ENCODE assay signal across 19 mouse cellular contexts in genomic region chr1:127168205-127168604, GRCm38 (mm10). TPM values are rescaled to one million over a fixed set of nuclear protein-coding genes. Genes with fewer than 3 reads are reported as not detected.
DNase-seq lines count a peak whose midpoint lies in the region; ATAC-seq and TF ChIP-seq lines count a peak whose summit lies in the region.
"Had no signal": no experiment of that assay in that cellular context is flagged by ENCODE, and none has a peak within 500 bp of the region (broad histone marks: within the 10 kb centered on the region; RNA-seq: fewer than 3 reads in every experiment).

No protein-coding gene starts in this region.

- no peak overlapping the region for H3K4me2 ChIP-seq in forebrain, embryonic 12.5 days
- H3K4me2 ChIP-seq in forebrain, embryonic 11.5 days (ENCODE audit: low read depth, low read length, severe bottlenecking) = no peak overlapping the region
- H3K4me2 ChIP-seq: heart, embryonic 11.5 days; liver, embryonic 13.5 days; midbrain, embryonic 12.5 days; neural tube, embryonic 12.5 days had no signal

- H3K4me1 ChIP-seq in forebrain, embryonic 12.5 days = peaks cover 9% of the 10 kb centered on the region; the same call in 1 of the 2 replicates
- no peaks in the 10 kb centered on the region for H3K4me1 ChIP-seq in forebrain, embryonic 11.5 days (replicated peaks; ENCODE audit: control insufficient read depth, insufficient read depth, low read length)
- H3K4me1 ChIP-seq: limb, embryonic 10.5 days; liver, embryonic 13.5 days; neural tube, embryonic 12.5 days had no signal

- no peaks in the 10 kb centered on the region for H3K9me3 ChIP-seq in forebrain, embryonic 12.5 days
- H3K9me3 ChIP-seq in forebrain, embryonic 11.5 days (ENCODE audit: control insufficient read depth, low read length) = no peaks in the 10 kb centered on the region
- H3K9me3 ChIP-seq: limb, embryonic 10.5 days; liver, embryonic 13.5 days; midbrain, embryonic 12.5 days; neural tube, embryonic 12.5 days had no signal

- WGBS in forebrain, embryonic 12.5 days = 56% methylated on average over 8 of the region's 8 CpGs
- WGBS in forebrain, embryonic 11.5 days = 62% methylated on average over 8 of the region's 8 CpGs

- H3K4me3 ChIP-seq in forebrain, embryonic 12.5 days (replicated peaks) = no peak overlapping the region
- no peak overlapping the region for H3K4me3 ChIP-seq in forebrain, embryonic 11.5 days (ENCODE audit: low read depth, low read length)
- H3K4me3 ChIP-seq in left cerebral cortex, adult 2 months = no peak overlapping the region
- H3K4me3 ChIP-seq: limb, embryonic 10.5 days; liver, embryonic 13.5 days; midbrain, embryonic 12.5 days; neural tube, embryonic 12.5 days had no signal

- peak overlapping the region; percentile 25; the same call in 1 of the 2 replicates for H3K27ac ChIP-seq in forebrain, embryonic 12.5 days
- no peak overlapping the region for H3K27ac ChIP-seq in forebrain, embryonic 11.5 days (ENCODE audit: low read depth, low read length)
- H3K27ac ChIP-seq in left cerebral cortex, adult 2 months = no peak overlapping the region
- H3K27ac ChIP-seq: limb, embryonic 10.5 days; liver, embryonic 13.5 days; midbrain, embryonic 12.5 days; neural tube, embryonic 12.5 days had no signal

- no peak for DNase-seq in forebrain, embryonic 11.5 days (ENCODE audit: low spot score)
- peak; percentile 27 to 33 for DNase-seq in left cerebral cortex, postnatal 36 days (ENCODE audit: low spot score in 2 of 2)
- no peak for DNase-seq in left cerebral cortex, adult 2 months (ENCODE audit: extremely low spot score in 1 of 2, low spot score in 2 of 2)
- DNase-seq in brain, embryonic 14.5 days (ENCODE audit: low read depth) = peak; percentile 81
- DNase-seq in retina, embryonic 14.5 days (ENCODE audit: low spot score) = peak; percentile 31
- DNase-seq in spleen, postnatal 4 days (ENCODE audit: low spot score in 2 of 2) = no peak
- no peak for DNase-seq in lung, postnatal 36 days
- DNase-seq: cerebellum, adult 18-20 months; gastrocnemius, postnatal 14 days; heart, postnatal 4 days; kidney, adult 2 months; liver, embryonic 13.5 days; thymus, adult 2 months had no signal

- H3K36me3 ChIP-seq in forebrain, embryonic 12.5 days (replicated peaks) = no peaks in the 10 kb centered on the region
- no peaks in the 10 kb centered on the region for H3K36me3 ChIP-seq in forebrain, embryonic 11.5 days (ENCODE audit: control insufficient read depth, insufficient read depth, low read length)
- H3K36me3 ChIP-seq: limb, embryonic 10.5 days; liver, embryonic 13.5 days; midbrain, embryonic 12.5 days; neural tube, embryonic 12.5 days had no signal

- H3K27me3 ChIP-seq in forebrain, embryonic 12.5 days = no peaks in the 10 kb centered on the region
- no peaks in the 10 kb centered on the region for H3K27me3 ChIP-seq in forebrain, embryonic 11.5 days (ENCODE audit: control insufficient read depth, insufficient read depth, low read length)
- H3K27me3 ChIP-seq: liver, embryonic 13.5 days; midbrain, embryonic 12.5 days; neural tube, embryonic 12.5 days had no signal

- peak; percentile 64; the same call in 1 of the 2 replicates for ATAC-seq in forebrain, embryonic 12.5 days (ENCODE audit: low FRiP score)
- no peak for ATAC-seq in forebrain, embryonic 11.5 days (replicated peaks; ENCODE audit: low FRiP score)
- ATAC-seq: lung, postnatal 0 days had no signal

- intact Hi-C loops in left cerebral cortex, postnatal 36 days (cut with DNase I) = no loop called here
- intact Hi-C loops in left cerebral cortex, adult 2 months (cut with DNase I) = loop anchor here (10.0 kb wide), 1 partner anchor 133 kb away; no protein-coding TSS in a partner anchor

- no peak for TF ChIP-seq POLR2A in brain, embryonic 14.5 days (IDR thresholded peaks at IDR 0.05; ENCODE audit: borderline replicate concordance, extremely low read depth, insufficient read depth, insufficient read length, poor library complexity, severe bottlenecking)

- no peak for TF ChIP-seq CTCF in left cerebral cortex, adult 2 months (IDR thresholded peaks at IDR 0.05)
- no peak for TF ChIP-seq CTCF in brain, embryonic 14.5 days (IDR thresholded peaks at IDR 0.05; ENCODE audit: borderline replicate concordance, extremely low read depth, insufficient read depth, insufficient read length)

- H3K9ac ChIP-seq in forebrain, embryonic 12.5 days = no peak overlapping the region
- H3K9ac ChIP-seq in forebrain, embryonic 11.5 days (ENCODE audit: low read length) = no peak overlapping the region
- H3K9ac ChIP-seq: liver, embryonic 13.5 days; midbrain, embryonic 12.5 days; neural tube, embryonic 12.5 days had no signal

RNA-seq across cellular contexts. Expression of gene Mgat5, which starts 36.6 kb away (rescaled TPM):
- 9.7 and 10.5 TPM in 2 replicates for polyA plus RNA-seq in forebrain, embryonic 12.5 days (2016; fragmentation: Nextera tagmentation; extraction: Ambion mirVana)
- polyA plus RNA-seq in forebrain, embryonic 11.5 days (2014; fragmentation: Nextera tagmentation; extraction: Ambion mirVana) = 6.6 and 7.3 TPM in 2 replicates
- total RNA-seq in left cerebral cortex, postnatal 36 days (2021) = 10 to 100 TPM; 77.3 to 79.1 TPM
- 10 to 100 TPM; 78.7 to 79.6 TPM for total RNA-seq in left cerebral cortex, adult 2 months (2021)
- polyA plus RNA-seq in brain, embryonic 14.5 days (2012; rRNA removed) = 17.0 and 29.3 TPM in 2 replicates

Comparison
In these comparisons a context has a peak if more than half of its experiments do, and no peak if none do; other contexts are left out.
1. DNase-seq: peak in left cerebral cortex, postnatal 36 days (2 of 2), brain, embryonic 14.5 days (single experiment) and retina, embryonic 14.5 days (single experiment); none in forebrain, embryonic 11.5 days (single experiment), left cerebral cortex, adult 2 months (0 of 2), spleen, postnatal 4 days (0 of 2) and lung, postnatal 36 days (single experiment).